Mouse (Mus musculus): Measurements from ENCODE around the gene Slc17a8. TPM values are rescaled to one million over a fixed set of nuclear protein-coding genes. Genes with fewer than 3 reads are reported as not detected.

Gene Slc17a8
- polyA plus RNA-seq, 1 experiment from 2014 or later = 0.27 TPM

DNA sequence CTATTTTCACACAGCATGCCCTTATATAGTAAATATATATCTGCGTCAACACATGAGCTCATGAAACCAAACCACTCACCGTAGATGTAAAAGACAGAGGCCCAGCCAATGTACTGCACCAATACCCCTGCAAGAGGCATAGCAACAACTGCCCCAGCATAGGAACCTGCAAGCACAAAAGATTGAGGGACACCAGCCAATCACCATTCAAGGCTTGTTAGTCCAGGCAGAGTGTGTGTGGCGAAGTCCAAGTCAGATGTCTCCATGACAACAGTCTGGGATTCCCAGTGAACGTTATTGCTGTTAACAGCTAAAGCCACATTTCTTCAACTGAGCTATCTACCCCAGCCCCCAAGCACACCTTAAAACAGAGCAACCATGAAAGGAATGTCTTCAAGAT lies 28.3 kb downstream of the Slc17a8 start:
- H3K36me3 ChIP-seq = no peaks in the 10 kb centered on the region
- H3K27ac ChIP-seq (replicated peaks) = no peak overlapping the region
- ATAC-seq (ENCODE audit: insufficient number of reproducible peaks, low FRiP score, low TSS enrichment, low read depth) = no peak
- H3K4me2 ChIP-seq (replicated peaks) = no peak overlapping the region
- no peaks in the 10 kb centered on the region for H3K9me3 ChIP-seq (replicated peaks)
- WGBS = 64% methylated on average over 4 of the region's 4 CpGs
- H3K4me1 ChIP-seq = no peaks in the 10 kb centered on the region
- no peak overlapping the region for H3K9ac ChIP-seq
- no peaks in the 10 kb centered on the region for H3K27me3 ChIP-seq
- no peak overlapping the region for H3K4me3 ChIP-seq (replicated peaks)

DNA sequence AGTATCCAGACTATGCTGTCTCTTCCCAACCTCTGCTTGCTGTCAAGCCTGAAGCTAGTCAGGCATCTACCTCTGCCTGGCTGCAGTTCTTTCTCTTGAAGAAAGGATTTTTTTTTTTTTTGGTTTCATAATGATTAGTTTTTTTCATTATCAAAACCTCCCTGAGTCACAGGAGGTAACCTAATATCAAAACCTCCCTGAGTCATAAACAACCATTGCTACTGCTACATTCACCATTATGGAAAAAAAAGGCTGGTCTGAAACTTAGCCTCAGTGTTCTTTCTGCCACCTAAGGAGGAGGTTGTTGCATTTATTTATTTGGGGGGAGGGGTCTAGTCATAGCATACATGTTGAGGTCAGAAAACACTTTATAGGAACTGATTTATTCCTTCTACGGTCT lies 31.2 kb downstream of the Slc17a8 start:
- no peak overlapping the region for H3K9ac ChIP-seq
- no peaks in the 10 kb centered on the region for H3K27me3 ChIP-seq
- ATAC-seq (ENCODE audit: insufficient number of reproducible peaks, low FRiP score, low TSS enrichment, low read depth) = no peak
- no peaks in the 10 kb centered on the region for H3K9me3 ChIP-seq (replicated peaks)
- no peaks in the 10 kb centered on the region for H3K4me1 ChIP-seq
- no peak overlapping the region for H3K4me3 ChIP-seq (replicated peaks)
- WGBS = 86% methylated on average over 1 of the region's 1 CpGs
- no peak overlapping the region for H3K27ac ChIP-seq (replicated peaks)
- no peaks in the 10 kb centered on the region for H3K36me3 ChIP-seq
- H3K4me2 ChIP-seq (replicated peaks) = no peak overlapping the region

DNA sequence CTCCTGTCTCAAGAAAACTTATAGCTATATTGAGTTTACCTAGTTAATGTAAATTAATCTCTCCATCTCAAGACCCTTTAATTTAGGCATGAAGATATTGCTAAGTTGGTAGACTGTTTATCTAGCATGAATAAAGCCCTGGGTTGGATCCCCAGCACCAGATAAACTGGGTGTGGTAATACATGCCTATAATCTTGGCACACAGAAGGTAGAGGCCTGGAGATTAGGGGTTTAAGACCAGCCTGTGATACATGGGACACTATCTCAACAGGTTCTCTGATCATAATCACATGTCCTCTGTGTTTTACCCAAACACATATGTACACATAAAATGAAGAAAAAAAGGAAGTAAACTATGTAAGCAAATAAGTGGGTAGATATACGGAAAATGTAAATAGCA lies 32.3 kb downstream of the Slc17a8 start:
- 87% methylated on average over 1 of the region's 1 CpGs for WGBS
- H3K9ac ChIP-seq = no peak overlapping the region
- ATAC-seq (ENCODE audit: insufficient number of reproducible peaks, low FRiP score, low TSS enrichment, low read depth) = no peak
- H3K27ac ChIP-seq (replicated peaks) = no peak overlapping the region
- no peaks in the 10 kb centered on the region for H3K4me1 ChIP-seq
- no peaks in the 10 kb centered on the region for H3K27me3 ChIP-seq
- no peaks in the 10 kb centered on the region for H3K36me3 ChIP-seq
- H3K9me3 ChIP-seq (replicated peaks) = no peaks in the 10 kb centered on the region
- H3K4me3 ChIP-seq (replicated peaks) = no peak overlapping the region
- no peak overlapping the region for H3K4me2 ChIP-seq (replicated peaks)

DNA sequence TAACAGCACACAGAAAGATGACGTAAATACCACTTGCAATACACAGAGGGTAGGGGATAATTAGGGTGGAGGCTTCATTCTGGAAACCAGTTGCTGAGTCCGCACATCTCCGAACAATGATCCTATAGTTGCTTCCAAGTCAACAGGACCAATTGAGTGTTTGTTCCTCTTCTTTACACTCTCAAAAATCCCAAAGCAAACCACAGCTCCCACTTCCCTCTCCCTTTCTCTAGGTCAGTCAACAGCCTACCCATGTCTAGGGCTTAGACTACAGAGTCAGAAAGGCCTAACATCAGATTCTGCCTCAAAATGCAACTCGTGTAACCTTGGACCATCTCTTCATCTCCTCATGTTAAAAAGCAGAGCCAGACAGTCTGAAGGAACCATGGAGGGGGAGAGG lies 36.3 kb downstream of the Slc17a8 start:
- no peak overlapping the region for H3K4me2 ChIP-seq (replicated peaks)
- H3K27ac ChIP-seq (replicated peaks) = no peak overlapping the region
- no peaks in the 10 kb centered on the region for H3K36me3 ChIP-seq
- no peak for ATAC-seq (ENCODE audit: insufficient number of reproducible peaks, low FRiP score, low TSS enrichment, low read depth)
- H3K9me3 ChIP-seq (replicated peaks) = no peaks in the 10 kb centered on the region
- H3K9ac ChIP-seq = no peak overlapping the region
- H3K4me1 ChIP-seq = no peaks in the 10 kb centered on the region
- no peaks in the 10 kb centered on the region for H3K27me3 ChIP-seq
- WGBS = 83% methylated on average over 4 of the region's 4 CpGs
- no peak overlapping the region for H3K4me3 ChIP-seq (replicated peaks)

DNA sequence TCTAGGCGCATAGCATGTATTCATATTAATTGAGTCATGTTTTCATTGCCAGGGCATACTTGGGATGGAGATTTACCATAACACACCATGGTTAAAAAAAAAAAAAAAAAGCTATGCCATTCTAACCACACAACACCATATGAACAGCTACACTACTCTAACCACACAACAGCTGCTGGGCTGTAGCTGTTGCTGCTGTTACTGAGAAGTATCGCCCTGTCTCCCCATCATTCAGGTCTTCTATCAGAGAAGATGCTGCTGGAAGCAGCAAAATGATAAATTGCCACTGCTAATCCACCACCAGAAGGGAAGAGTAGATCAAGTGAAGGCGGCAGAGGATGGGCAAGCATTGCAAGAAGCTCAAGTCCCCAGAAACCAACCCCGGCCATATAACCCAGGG lies 42.3 kb downstream of the Slc17a8 start:
- Histone ChIP-seq H3K27ac (replicated peaks) (no peak overlapping the region), H3K27me3 (no peaks in the 10 kb centered on the region), H3K36me3 (no peaks in the 10 kb centered on the region), H3K4me3 (replicated peaks) (no peak overlapping the region), H3K9ac (no peak overlapping the region), H3K9me3 (replicated peaks) (no peaks in the 10 kb centered on the region), H3K4me2 (replicated peaks) (no peak overlapping the region), H3K4me1 (no peaks in the 10 kb centered on the region)
- WGBS = 91% methylated on average over 4 of the region's 4 CpGs
- ATAC-seq (ENCODE audit: insufficient number of reproducible peaks, low FRiP score, low TSS enrichment, low read depth) = no peak

DNA sequence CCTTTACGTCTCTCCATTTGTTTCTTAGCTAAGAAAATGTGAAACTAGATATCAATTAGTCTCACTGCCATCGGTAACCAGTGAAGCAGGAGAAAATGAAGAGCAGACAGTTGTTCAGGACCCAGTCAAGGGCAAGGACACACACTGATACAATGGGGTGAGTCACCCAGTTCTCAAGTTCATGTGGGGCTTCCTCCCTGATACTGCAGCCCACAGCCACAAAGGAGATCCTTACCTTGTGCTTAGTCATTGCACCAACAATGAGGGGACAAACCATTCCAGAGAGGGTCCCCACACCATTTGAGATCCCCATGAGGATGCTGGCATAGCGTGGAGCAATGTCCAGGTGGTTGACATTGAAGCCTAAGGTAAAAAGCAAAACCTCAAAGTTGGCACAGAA lies 43.4 kb downstream of the Slc17a8 start:
- Histone ChIP-seq H3K4me1 (no peaks in the 10 kb centered on the region), H3K9ac (no peak overlapping the region), H3K4me3 (replicated peaks) (no peak overlapping the region), H3K27me3 (no peaks in the 10 kb centered on the region), H3K36me3 (no peaks in the 10 kb centered on the region), H3K4me2 (replicated peaks) (no peak overlapping the region), H3K9me3 (replicated peaks) (no peaks in the 10 kb centered on the region), H3K27ac (replicated peaks) (no peak overlapping the region)
- WGBS = 75% methylated on average over 3 of the region's 3 CpGs
- ATAC-seq (ENCODE audit: insufficient number of reproducible peaks, low FRiP score, low TSS enrichment, low read depth) = no peak

DNA sequence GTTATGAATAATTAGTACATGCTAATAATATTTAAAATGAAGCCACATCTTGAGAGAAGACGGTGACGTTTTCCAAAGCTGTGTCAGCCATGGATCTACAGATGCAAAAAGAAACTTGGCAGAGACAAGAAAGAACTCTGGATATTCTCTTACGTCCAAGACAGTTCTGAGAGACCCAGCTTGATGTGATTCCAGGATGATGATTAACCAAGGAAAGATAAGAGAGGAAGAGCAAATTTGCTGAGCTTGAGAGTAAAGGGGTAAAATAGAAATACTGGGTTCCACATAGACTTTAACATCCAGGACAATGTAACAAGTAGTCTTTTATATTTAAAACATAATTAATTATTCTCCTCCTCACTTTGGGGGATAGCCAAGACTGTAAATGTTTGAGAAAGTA lies 47.6 kb downstream of the Slc17a8 start:
- Histone ChIP-seq H3K4me3 (replicated peaks) (no peak overlapping the region), H3K27me3 (no peaks in the 10 kb centered on the region), H3K4me1 (no peaks in the 10 kb centered on the region), H3K9ac (no peak overlapping the region), H3K9me3 (replicated peaks) (no peaks in the 10 kb centered on the region), H3K27ac (replicated peaks) (no peak overlapping the region), H3K4me2 (replicated peaks) (no peak overlapping the region), H3K36me3 (no peaks in the 10 kb centered on the region)
- 79% methylated on average over 3 of the region's 3 CpGs for WGBS
- ATAC-seq (ENCODE audit: insufficient number of reproducible peaks, low FRiP score, low TSS enrichment, low read depth) = no peak

DNA sequence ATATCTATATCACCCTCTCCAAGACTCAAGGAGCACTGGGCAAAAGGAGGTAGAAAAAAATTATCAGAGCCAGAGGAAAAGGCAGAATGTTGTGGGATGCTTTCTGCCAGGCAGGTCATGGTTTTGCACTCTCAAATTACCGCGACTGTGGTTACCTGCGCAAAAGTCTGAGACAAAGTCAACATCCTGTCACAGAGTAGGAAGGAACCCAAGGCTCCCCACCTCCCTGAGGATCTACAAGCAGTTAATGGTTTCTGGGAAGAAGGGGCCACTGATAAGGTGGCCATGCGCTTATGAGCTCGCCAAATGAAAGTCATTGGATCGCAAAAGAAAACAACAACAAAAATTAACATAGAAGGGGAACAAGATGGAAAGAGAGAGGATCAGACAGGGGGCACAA lies 48.1 kb downstream of the Slc17a8 start:
- Histone ChIP-seq H3K9ac (no peak overlapping the region), H3K4me2 (replicated peaks) (no peak overlapping the region), H3K4me3 (replicated peaks) (no peak overlapping the region), H3K27me3 (no peaks in the 10 kb centered on the region), H3K27ac (replicated peaks) (no peak overlapping the region), H3K9me3 (replicated peaks) (no peaks in the 10 kb centered on the region), H3K4me1 (no peaks in the 10 kb centered on the region), H3K36me3 (no peaks in the 10 kb centered on the region)
- WGBS = 82% methylated on average over 6 of the region's 6 CpGs
- no peak for ATAC-seq (ENCODE audit: insufficient number of reproducible peaks, low FRiP score, low TSS enrichment, low read depth)

DNA sequence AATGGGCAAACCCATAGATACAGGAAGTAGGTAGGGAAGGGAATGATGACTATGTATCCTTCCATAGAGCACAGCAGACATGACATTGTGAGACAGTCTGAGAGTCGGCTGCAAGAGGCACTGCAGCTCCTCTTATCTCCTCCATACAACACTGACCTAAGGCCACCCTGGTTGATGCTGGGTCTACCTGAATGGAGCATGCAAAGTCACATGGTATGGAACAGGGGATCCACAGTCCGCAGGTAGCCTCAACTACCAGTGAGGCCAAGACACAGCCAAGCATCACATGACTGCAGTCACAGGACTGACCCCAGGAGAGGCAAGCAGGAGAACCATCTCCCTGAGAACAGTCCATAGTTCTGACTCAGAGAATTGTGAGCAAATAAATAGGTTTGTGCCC lies 53.7 kb downstream of the Slc17a8 start:
- no peak for ATAC-seq (ENCODE audit: insufficient number of reproducible peaks, low FRiP score, low TSS enrichment, low read depth)
- Histone ChIP-seq H3K36me3 (no peaks in the 10 kb centered on the region), H3K27me3 (no peaks in the 10 kb centered on the region), H3K4me2 (replicated peaks) (no peak overlapping the region), H3K9ac (no peak overlapping the region), H3K27ac (replicated peaks) (no peak overlapping the region), H3K4me1 (no peaks in the 10 kb centered on the region), H3K9me3 (replicated peaks) (no peaks in the 10 kb centered on the region), H3K4me3 (replicated peaks) (no peak overlapping the region)
- 91% methylated on average over 2 of the region's 2 CpGs for WGBS

DNA sequence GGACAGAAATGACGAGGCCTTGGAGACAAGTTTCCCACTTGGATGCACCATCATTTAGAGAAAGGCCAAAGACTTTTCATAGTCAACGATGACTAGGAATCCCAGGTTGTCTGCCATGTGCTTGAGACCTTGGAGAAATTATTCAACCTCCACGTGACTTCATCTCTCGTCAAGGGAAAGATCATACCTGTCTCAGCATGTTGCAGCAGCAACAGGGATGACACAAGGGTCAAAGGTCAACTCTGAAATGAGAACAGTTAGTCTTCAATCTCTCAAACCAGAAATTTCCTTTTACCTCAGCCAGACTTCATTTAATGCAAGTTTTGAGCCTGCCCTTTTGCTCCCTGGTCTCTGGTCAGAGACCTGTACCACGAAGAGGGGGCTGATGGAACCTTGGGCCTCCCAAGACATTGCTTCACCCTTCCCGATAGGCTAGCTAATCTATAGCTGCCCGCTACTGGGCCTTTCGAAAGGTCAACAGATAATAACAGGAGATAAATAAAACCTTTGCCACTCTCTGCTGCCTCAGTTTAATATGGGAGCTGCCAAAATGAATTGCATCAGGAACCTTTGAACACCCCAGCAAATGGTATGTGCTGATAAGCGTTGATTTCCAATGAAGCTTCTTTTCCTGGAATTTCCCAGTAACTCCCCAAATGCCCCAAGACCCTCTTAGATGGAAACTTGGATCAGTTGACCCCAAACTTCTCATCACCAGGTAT lies 55.6 kb downstream of the Slc17a8 start:
- no peaks in the 10 kb centered on the region for H3K27me3 ChIP-seq
- H3K4me1 ChIP-seq = no peaks in the 10 kb centered on the region
- no peak overlapping the region for H3K9ac ChIP-seq
- no peak overlapping the region for H3K4me2 ChIP-seq (replicated peaks)
- no peak for ATAC-seq (ENCODE audit: insufficient number of reproducible peaks, low FRiP score, low TSS enrichment, low read depth)
- no peaks in the 10 kb centered on the region for H3K36me3 ChIP-seq
- WGBS = 82% methylated on average over 9 of the region's 9 CpGs
- H3K27ac ChIP-seq (replicated peaks) = no peak overlapping the region
- no peak overlapping the region for H3K4me3 ChIP-seq (replicated peaks)
- no peaks in the 10 kb centered on the region for H3K9me3 ChIP-seq (replicated peaks)

DNA sequence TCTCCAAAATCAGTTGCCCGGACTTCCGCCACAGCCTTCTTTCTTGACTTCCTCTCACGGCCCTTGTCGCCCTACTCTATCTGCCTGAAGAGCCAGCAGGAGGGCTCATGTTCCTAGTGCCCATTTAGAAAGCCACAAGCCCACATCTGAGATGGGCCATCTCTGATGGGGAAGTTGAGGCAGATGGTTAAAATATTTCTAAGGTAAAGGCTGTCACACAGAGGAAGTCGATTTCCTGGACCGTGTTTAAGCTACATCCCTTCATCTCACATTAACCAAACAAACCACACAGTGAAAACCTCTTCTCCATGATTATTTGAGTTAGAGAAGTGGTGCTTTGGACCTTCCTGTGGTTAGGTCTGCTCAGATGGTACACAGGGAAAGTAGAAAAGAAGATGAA lies 58.9 kb downstream of the Slc17a8 start:
- Histone ChIP-seq H3K4me3 (replicated peaks) (no peak overlapping the region), H3K4me2 (replicated peaks) (no peak overlapping the region), H3K4me1 (no peaks in the 10 kb centered on the region), H3K9ac (no peak overlapping the region), H3K27ac (replicated peaks) (no peak overlapping the region), H3K9me3 (replicated peaks) (no peaks in the 10 kb centered on the region), H3K36me3 (no peaks in the 10 kb centered on the region), H3K27me3 (no peaks in the 10 kb centered on the region)
- ATAC-seq (ENCODE audit: insufficient number of reproducible peaks, low FRiP score, low TSS enrichment, low read depth) = no peak
- 89% methylated on average over 6 of the region's 6 CpGs for WGBS

DNA sequence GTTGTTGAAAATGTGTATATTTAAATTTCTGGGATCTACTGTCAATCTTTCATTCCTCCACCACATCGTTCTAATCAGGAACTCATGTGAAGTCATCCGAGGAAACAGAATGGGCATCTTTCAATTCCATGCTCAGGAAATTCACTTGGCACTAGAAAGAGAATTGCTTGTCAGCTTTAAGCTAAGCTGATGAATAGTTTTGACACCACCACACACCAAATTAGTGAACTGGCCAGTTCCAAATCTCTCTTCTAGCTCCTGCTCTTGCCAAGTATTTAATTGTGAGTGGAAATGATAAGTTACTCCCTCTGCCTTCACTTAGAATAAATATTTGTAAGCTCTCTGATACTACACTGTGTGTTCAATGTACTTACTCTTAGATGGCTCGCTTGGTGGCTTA lies 61.7 kb downstream of the Slc17a8 start:
- ATAC-seq (ENCODE audit: insufficient number of reproducible peaks, low FRiP score, low TSS enrichment, low read depth) = no peak
- H3K9me3 ChIP-seq (replicated peaks) = no peaks in the 10 kb centered on the region
- H3K4me1 ChIP-seq = no peaks in the 10 kb centered on the region
- WGBS = 59% methylated on average over 3 of the region's 3 CpGs
- H3K36me3 ChIP-seq = no peaks in the 10 kb centered on the region
- no peak overlapping the region for H3K4me3 ChIP-seq (replicated peaks)
- H3K27me3 ChIP-seq = no peaks in the 10 kb centered on the region
- no peak overlapping the region for H3K27ac ChIP-seq (replicated peaks)
- no peak overlapping the region for H3K9ac ChIP-seq
- H3K4me2 ChIP-seq (replicated peaks) = no peak overlapping the region
